Mouse (Mus musculus) spleen, adult 2 months (tissue): ENCODE measurements at regions not wholly inside any gene's neighbourhood (a gene's known extent, or its start where the extent isn't known, plus 50 kb on each side); places are given as distances from the start of the nearest gene placed in this dataset.
"Not testable (repeated sequence)": the region's sequence is repeated elsewhere in the genome, so short reads cannot be mapped to it uniquely, and the experiment has no call there.

ENCODE experiments used
- DNase-seq, 2 experiments: peaks; one replicate each; pipeline versions ENCODE4 v3.0.0 to v3.0.0-alpha.2; 2012 to 2021; ENCODE audit warnings: low spot score in 2 of 2, low read depth in 1 of 2
- H3K27ac ChIP-seq: fragments of 200-500 bp; 2 replicates; pipeline ENCODE4 v1.5.1; 2012; ENCODE audit warnings: low read length, inconsistent platforms; ENCODE audit not compliant: insufficient read depth
- H3K27me3 ChIP-seq: fragments of 200-500 bp; 2 replicates; pipeline ENCODE4 v1.6.1; 2012; ENCODE audit warnings: mild to moderate bottlenecking, moderate library complexity, low read length, inconsistent platforms; ENCODE audit not compliant: control insufficient read depth, insufficient read depth
- H3K36me3 ChIP-seq: fragments of 200-500 bp; 2 replicates; pipeline ENCODE4 v1.6.1; 2012; ENCODE audit warnings: mild to moderate bottlenecking, low read length, inconsistent platforms; ENCODE audit not compliant: control insufficient read depth, insufficient read depth
- H3K4me1 ChIP-seq: fragments of 200-500 bp; 2 replicates; pipeline ENCODE4 v1.6.1; 2011; ENCODE audit warnings: inconsistent platforms; ENCODE audit not compliant: control insufficient read depth, insufficient read depth, insufficient read length
- H3K4me3 ChIP-seq: fragments of 200-500 bp; 2 replicates; pipeline ENCODE4 v1.5.1; 2011; ENCODE audit warnings: mild to moderate bottlenecking, inconsistent platforms; ENCODE audit not compliant: insufficient read depth, insufficient read length; ENCODE audit errors: extremely low read depth
- CTCF ChIP-seq: fragments of 200-500 bp; IDR thresholded peaks from 2 replicates; pipeline ENCODE4 v1.5.1; 2011; ENCODE audit warnings: mild to moderate bottlenecking, inconsistent platforms; ENCODE audit not compliant: insufficient read depth, insufficient read length, insufficient replicate concordance; ENCODE audit errors: extremely low read depth
- POLR2A ChIP-seq: fragments of 200-500 bp; IDR thresholded peaks from 2 replicates; pipeline ENCODE4 v1.6.1; 2011; ENCODE audit warnings: low read depth, low read length, inconsistent platforms
- WGBS: fragments of 180-500 bp; shearing (Covaris S2); methylation state at CpG from one replicate; pipeline ENCODE4 v1.1.7; 2018; 5-methylcytosine and 5-hydroxymethylcytosine counted together

GRCm38 (mm10) chr10:120691451-120691850 lies 207.4 kb downstream of the Msrb3 start:
- no peak for DNase-seq
- Histone ChIP-seq H3K27ac (no peak overlapping the region), H3K4me1 (0 out of 2 replicates have a peak, but pooled peaks cover 2% of the 10 kb centered on the region), H3K4me3 (no peak overlapping the region), H3K36me3 (no peaks in the 10 kb centered on the region), H3K27me3 (no peaks in the 10 kb centered on the region)
- WGBS: 86% methylated on average over 3 of the region's 3 CpGs
- no peak for TF ChIP-seq POLR2A
- TF ChIP-seq CTCF: no peak

DNA sequence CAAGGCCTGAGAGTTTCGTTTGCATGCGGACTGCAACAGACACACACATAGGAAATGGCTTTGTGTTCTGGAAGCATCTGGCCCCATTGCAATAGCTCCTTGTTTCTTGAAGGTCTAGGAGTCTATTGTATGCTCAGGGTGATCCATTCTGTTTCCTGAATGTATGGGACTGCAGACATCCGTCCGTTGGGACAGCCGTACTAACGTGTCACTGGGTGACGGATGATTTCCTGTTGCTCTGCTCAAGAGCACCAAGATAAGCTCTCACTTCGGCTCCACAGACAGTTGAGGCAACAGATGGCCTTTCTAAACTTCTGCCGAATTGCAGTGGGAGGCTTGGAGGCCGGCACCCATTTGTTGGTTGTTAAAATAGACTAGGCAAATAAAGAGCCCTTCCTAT lies 209.9 kb upstream of the Hmga2 start:
- no peak overlapping the region for H3K27ac ChIP-seq
- no peak for DNase-seq
- no peaks in the 10 kb centered on the region for H3K27me3 ChIP-seq
- no peak for TF ChIP-seq CTCF
- no peak for TF ChIP-seq POLR2A
- H3K4me1 ChIP-seq: no peaks in the 10 kb centered on the region
- 17% methylated on average over 10 of the region's 10 CpGs for WGBS
- no peak overlapping the region for H3K4me3 ChIP-seq
- no peaks in the 10 kb centered on the region for H3K36me3 ChIP-seq

DNA sequence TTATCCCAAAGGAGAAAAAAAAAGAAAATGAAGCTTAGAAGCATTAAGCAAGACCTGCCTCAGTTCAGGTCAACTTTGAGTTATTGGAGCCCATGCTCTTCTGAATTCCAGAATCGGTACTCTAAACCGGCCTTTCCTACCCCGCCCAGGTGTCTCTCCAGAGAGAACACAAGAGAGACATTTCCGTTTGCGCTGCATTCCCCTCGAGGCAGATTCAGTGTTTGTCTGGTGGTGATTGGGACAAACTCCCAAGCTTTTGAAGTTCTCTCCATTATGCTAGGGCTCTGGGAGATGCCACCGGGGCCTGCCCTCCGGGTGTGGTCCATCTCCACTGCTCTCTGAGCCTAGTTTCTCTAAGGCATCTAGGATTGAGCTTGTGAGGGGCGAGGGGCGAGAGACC lies 205.8 kb upstream of the Hmga2 start:
- H3K4me1 ChIP-seq: no peaks in the 10 kb centered on the region
- 88% methylated on average over 10 of the region's 10 CpGs for WGBS
- no peaks in the 10 kb centered on the region for H3K36me3 ChIP-seq
- H3K27me3 ChIP-seq: no peaks in the 10 kb centered on the region
- H3K4me3 ChIP-seq: no peak overlapping the region
- no peak overlapping the region for H3K27ac ChIP-seq
- no peak for TF ChIP-seq POLR2A
- no peak for TF ChIP-seq CTCF
- DNase-seq: no peak

GRCm38 (mm10) chr10:120679982-120680381 lies 203.7 kb upstream of the Hmga2 start:
- Histone ChIP-seq H3K4me3 (no peak overlapping the region), H3K4me1 (no peaks in the 10 kb centered on the region), H3K27ac (no peak overlapping the region), H3K36me3 (no peaks in the 10 kb centered on the region), H3K27me3 (no peaks in the 10 kb centered on the region)
- DNase-seq: no peak
- TF ChIP-seq POLR2A (no peak), CTCF (no peak)
- WGBS: 39% methylated on average over 6 of the region's 6 CpGs

GRCm38 (mm10) chr10:120678277-120678676 lies 202.0 kb upstream of the Hmga2 start:
- no peak for DNase-seq

DNA sequence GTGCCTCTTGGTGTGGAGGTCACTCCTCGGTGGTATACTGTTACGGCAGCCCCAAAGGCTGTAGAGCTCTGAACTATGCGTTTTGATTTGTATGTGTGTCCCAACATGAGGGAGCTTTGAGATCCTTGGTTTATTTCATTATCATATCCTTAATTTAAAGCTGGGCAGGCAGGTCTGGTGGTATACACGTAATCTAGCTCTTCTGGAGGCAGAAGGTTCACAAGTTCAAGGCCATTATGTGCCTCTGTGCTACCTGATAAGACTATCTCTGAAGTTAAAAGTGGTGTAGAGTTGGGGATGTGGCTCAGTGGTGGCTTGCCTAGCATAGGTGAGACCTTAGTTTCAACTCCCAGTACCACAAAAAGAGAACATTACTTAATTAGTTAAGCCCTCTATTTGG lies 199.1 kb upstream of the Hmga2 start:
- H3K36me3 ChIP-seq: no peaks in the 10 kb centered on the region
- no peak overlapping the region for H3K4me3 ChIP-seq
- no peak for DNase-seq
- no peaks in the 10 kb centered on the region for H3K27me3 ChIP-seq
- H3K4me1 ChIP-seq: 0 out of 2 replicates have a peak, but pooled peaks cover 2% of the 10 kb centered on the region
- no peak overlapping the region for H3K27ac ChIP-seq
- 83% methylated on average over 4 of the region's 4 CpGs for WGBS
- TF ChIP-seq CTCF: no peak
- TF ChIP-seq POLR2A: no peak

More at GRCm38 (mm10) chr10:120678277-120678676, 202.0 kb upstream of the Hmga2 start:
- 0 out of 2 replicates have a peak, but pooled peaks cover 2% of the 10 kb centered on the region for H3K4me1 ChIP-seq
- H3K4me3 ChIP-seq: no peak overlapping the region
- no peak overlapping the region for H3K27ac ChIP-seq
- H3K36me3 ChIP-seq: no peaks in the 10 kb centered on the region
- TF ChIP-seq POLR2A (no peak), CTCF (no peak)
- WGBS: 93% methylated on average over 8 of the region's 8 CpGs
- H3K27me3 ChIP-seq: no peaks in the 10 kb centered on the region

DNA sequence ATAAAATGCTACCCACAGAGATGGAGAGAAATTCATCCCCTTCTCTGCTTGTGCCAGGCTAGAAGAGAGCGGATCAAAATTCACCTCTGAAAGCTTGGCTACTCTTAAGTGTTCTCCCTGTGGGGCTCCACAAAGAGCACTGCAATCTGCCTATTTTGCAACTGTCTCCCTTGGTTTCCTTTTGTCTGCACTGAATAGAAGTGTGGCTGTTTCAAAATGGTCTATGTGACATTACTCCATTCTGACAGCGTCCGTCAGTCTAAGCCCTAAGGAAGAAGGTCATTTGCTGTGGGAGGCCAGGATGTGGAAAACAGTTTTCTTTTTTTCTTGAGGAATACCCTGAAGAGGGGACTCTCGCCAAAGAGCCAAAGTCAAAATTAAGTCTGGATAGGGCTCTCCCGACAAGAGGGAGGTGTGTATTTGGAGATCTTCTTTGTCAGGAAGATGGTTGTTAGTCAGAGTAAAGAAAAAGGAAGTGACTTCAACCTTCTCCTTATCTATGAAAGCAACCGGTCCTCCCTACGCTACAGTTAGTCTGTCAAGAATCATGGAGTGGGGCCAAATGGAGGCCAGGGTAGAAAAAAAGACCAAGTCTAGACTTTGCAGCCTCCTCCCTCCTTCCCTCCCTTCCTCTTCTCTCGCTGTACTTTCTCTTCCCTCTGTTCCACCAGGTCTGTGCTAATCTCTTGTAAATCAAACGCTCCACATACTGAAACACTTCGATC lies 198.2 kb upstream of the Hmga2 start:
- Histone ChIP-seq H3K36me3 (no peaks in the 10 kb centered on the region), H3K27me3 (no peaks in the 10 kb centered on the region), H3K4me3 (no peak overlapping the region), H3K27ac (no peak overlapping the region), H3K4me1 (0 out of 2 replicates have a peak, but pooled peaks cover 2% of the 10 kb centered on the region)
- TF ChIP-seq CTCF (no peak), POLR2A (no peak)
- 46% methylated on average over 10 of the region's 10 CpGs for WGBS
- DNase-seq: no peak

GRCm38 (mm10) chr10:120667678-120668031 lies 191.4 kb upstream of the Hmga2 start:
- WGBS: 89% methylated on average over 7 of the region's 7 CpGs
- H3K27ac ChIP-seq: not testable (repeated sequence)

More at GRCm38 (mm10) chr10:120667678-120668031, 191.4 kb upstream of the Hmga2 start:
- not testable (repeated sequence) for H3K27me3 ChIP-seq, H3K4me3 ChIP-seq, H3K36me3 ChIP-seq, H3K4me1 ChIP-seq, DNase-seq
